Mouse (Mus musculus): ENCODE results near the gene 3110040M04Rik. TPM values are rescaled to one million over a fixed set of nuclear protein-coding genes. Genes with fewer than 3 reads are reported as not detected.
"Not testable (repeated sequence)": the region's sequence is repeated elsewhere in the genome, so short reads cannot be mapped to it uniquely, and the experiment has no call there.

3110040M04Rik gene
- polyA plus RNA-seq, 1 experiment from 2014 or later, result not detected

DNA sequence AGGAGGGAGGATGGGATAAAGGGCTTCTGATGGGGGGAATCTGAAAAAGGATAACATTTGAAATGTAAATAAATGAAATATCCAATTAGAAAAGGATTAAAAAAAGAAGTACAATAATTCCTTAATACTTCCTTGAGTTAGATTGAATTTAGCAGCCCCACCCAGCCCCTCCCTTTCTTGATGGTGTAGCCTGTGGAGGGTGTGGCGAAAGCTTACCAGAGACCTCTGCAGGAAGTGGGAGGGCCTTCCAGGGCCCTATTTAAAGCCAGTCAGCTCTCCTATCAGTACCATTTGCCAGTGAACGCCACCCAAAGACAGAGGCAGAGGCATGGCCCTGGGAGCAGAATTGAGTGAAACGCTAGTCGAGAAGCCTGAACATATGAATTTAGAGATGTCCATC lies 5.8 kb upstream of the 3110040M04Rik start, which contains the start of gene Gm47995:
Gene Gm47995 (plus strand): TSS at position 329 of the 400 bp plus-strand sequence.
- H3K27me3 ChIP-seq; H3K9me3 ChIP-seq; H3K4me3 ChIP-seq; H3K27ac ChIP-seq; H3K36me3 ChIP-seq; H3K4me2 ChIP-seq (replicated peaks); H3K4me1 ChIP-seq; H3K9ac ChIP-seq; ATAC-seq (ENCODE audit: insufficient number of reproducible peaks, insufficient read depth, low FRiP score, low TSS enrichment): not testable (repeated sequence)
- WGBS, result 90% methylated on average over 3 of the region's 4 CpGs

DNA sequence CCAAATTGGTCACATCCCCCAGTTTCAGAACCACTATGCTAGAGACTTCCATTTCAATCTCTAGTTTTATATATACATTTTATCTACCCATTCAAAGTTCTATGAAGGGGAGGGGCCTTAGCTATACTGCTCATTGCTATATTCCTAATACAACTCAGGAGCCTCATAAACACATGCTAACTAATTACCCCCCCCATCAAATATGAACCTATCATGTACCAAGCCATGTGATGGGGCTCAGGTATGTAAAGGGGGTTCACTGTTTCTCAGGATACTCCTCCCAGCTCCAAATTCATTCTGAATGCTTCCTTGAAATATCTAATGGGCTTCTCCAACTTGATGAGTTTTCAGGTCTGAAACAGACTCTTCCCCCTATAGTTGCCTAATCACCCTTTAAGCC lies 3.3 kb upstream of the 3110040M04Rik start:
- not testable (repeated sequence) for H3K4me1 ChIP-seq; H3K9ac ChIP-seq; H3K27ac ChIP-seq; H3K36me3 ChIP-seq; H3K4me2 ChIP-seq (replicated peaks); ATAC-seq (ENCODE audit: insufficient number of reproducible peaks, insufficient read depth, low FRiP score, low TSS enrichment); H3K9me3 ChIP-seq; H3K4me3 ChIP-seq; H3K27me3 ChIP-seq

DNA sequence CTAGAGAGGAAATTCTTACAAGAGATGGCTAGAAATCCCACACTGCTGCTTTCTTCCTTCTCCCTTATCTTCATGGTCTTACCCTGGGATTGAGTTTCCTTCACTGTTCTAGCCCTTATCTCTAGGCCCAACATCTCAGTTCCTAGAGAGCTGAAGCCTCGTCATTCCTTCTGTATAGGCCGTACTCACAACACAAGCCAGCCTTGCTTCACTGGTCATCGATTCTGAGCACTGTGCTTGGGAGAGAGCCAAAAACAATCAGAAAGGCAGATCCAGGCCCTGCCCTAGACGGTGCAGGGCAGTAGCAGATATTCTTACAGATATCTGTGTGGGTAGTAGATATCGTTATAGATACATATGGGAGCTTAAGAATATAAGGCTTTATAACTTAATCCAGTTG lies 1.1 kb upstream of the 3110040M04Rik start:
- not testable (repeated sequence) for H3K4me1 ChIP-seq; H3K27ac ChIP-seq; H3K9ac ChIP-seq; H3K36me3 ChIP-seq; ATAC-seq (ENCODE audit: insufficient number of reproducible peaks, insufficient read depth, low FRiP score, low TSS enrichment); H3K9me3 ChIP-seq; H3K4me2 ChIP-seq (replicated peaks); H3K27me3 ChIP-seq; H3K4me3 ChIP-seq
- WGBS, result 74% methylated on average over 3 of the region's 5 CpGs

DNA sequence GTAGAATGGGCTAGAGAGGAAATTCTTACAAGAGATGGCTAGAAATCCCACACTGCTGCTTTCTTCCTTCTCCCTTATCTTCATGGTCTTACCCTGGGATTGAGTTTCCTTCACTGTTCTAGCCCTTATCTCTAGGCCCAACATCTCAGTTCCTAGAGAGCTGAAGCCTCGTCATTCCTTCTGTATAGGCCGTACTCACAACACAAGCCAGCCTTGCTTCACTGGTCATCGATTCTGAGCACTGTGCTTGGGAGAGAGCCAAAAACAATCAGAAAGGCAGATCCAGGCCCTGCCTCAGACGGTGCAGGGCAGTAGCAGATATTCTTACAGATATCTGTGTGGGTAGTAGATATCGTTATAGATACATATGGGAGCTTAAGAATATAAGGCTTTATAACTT lies 4.6 kb downstream of the 3110040M04Rik start:
- not testable (repeated sequence) for H3K36me3 ChIP-seq; H3K27ac ChIP-seq; H3K9ac ChIP-seq; H3K27me3 ChIP-seq; H3K4me1 ChIP-seq; H3K4me3 ChIP-seq; H3K9me3 ChIP-seq; H3K4me2 ChIP-seq (replicated peaks); ATAC-seq (ENCODE audit: insufficient number of reproducible peaks, insufficient read depth, low FRiP score, low TSS enrichment)
- WGBS, result 76% methylated on average over 4 of the region's 5 CpGs

- H3K4me1 ChIP-seq; H3K36me3 ChIP-seq; H3K9ac ChIP-seq; ATAC-seq (ENCODE audit: insufficient number of reproducible peaks, insufficient read depth, low FRiP score, low TSS enrichment); H3K4me2 ChIP-seq (replicated peaks); H3K27ac ChIP-seq; H3K27me3 ChIP-seq; H3K4me3 ChIP-seq; H3K9me3 ChIP-seq: not testable (repeated sequence)
These were observed 5.0 kb downstream of the 3110040M04Rik start for GRCm38 (mm10) chr1:151208944-151209343.

- not testable (repeated sequence) for H3K9me3 ChIP-seq; H3K36me3 ChIP-seq; ATAC-seq (ENCODE audit: insufficient number of reproducible peaks, insufficient read depth, low FRiP score, low TSS enrichment); H3K27me3 ChIP-seq; H3K27ac ChIP-seq; H3K4me2 ChIP-seq (replicated peaks); H3K4me3 ChIP-seq; H3K4me1 ChIP-seq; H3K9ac ChIP-seq
- 86% methylated on average over 5 of the region's 8 CpGs for WGBS
These were observed 6.0 kb downstream of the 3110040M04Rik start, which contains the start of gene Gm47996 for GRCm38 (mm10) chr1:151209824-151210355. Gene Gm47996, plus strand, starts transcription at chr1:151210131.

- not testable (repeated sequence) for H3K4me3 ChIP-seq
- 90% methylated on average over 5 of the region's 5 CpGs for WGBS
These were observed 7.7 kb downstream of the 3110040M04Rik start for GRCm38 (mm10) chr1:151211666-151212065.

DNA sequence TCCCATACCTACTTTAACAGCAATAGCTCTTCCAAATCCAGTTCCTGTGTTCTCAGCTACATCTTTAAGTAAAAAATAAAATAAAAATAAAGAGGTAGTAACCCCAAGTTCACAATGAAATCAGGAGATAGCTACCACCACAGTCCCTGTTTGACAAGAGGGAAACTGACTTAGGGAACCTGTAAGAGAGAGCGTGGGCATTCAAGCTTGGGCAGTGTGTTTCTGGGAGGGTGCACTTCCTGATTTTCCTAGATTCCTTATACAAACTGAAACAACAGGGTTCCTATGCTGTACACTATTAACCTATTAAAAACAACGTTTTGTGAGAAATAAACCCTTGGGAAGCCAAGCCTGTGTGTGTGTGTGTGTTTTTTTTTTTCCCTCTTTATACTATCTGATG lies 10.9 kb downstream of the 3110040M04Rik start:
- Histone ChIP-seq H3K27me3 (no peaks in the 10 kb centered on the region), H3K36me3 (no peaks in the 10 kb centered on the region), H3K9ac (no peak overlapping the region), H3K4me2 (replicated peaks) (no peak overlapping the region), H3K4me3 (no peak overlapping the region), H3K27ac (no peak overlapping the region), H3K4me1 (no peaks in the 10 kb centered on the region), H3K9me3 (no peaks in the 10 kb centered on the region)
- 73% methylated on average over 2 of the region's 2 CpGs for WGBS
- no peak for ATAC-seq (ENCODE audit: insufficient number of reproducible peaks, insufficient read depth, low FRiP score, low TSS enrichment)

More at GRCm38 (mm10) chr1:151211666-151212065, 7.7 kb downstream of the 3110040M04Rik start:
- H3K4me1 ChIP-seq; H3K27ac ChIP-seq; H3K9ac ChIP-seq; ATAC-seq (ENCODE audit: insufficient number of reproducible peaks, insufficient read depth, low FRiP score, low TSS enrichment); H3K36me3 ChIP-seq; H3K4me2 ChIP-seq (replicated peaks); H3K9me3 ChIP-seq; H3K27me3 ChIP-seq: not testable (repeated sequence)

GRCm38 (mm10) chr1:151215985-151216384 lies 12.1 kb downstream of the 3110040M04Rik start:
- 73% methylated on average over 1 of the region's 1 CpGs for WGBS

GRCm38 (mm10) chr1:151216417-151216816 lies 12.5 kb downstream of the 3110040M04Rik start:
- Histone ChIP-seq H3K9me3 (no peaks in the 10 kb centered on the region), H3K27ac (no peak overlapping the region), H3K4me2 (replicated peaks) (no peak overlapping the region), H3K4me3 (no peak overlapping the region), H3K36me3 (no peaks in the 10 kb centered on the region), H3K9ac (no peak overlapping the region), H3K4me1 (no peaks in the 10 kb centered on the region), H3K27me3 (no peaks in the 10 kb centered on the region)
- WGBS, result 75% methylated on average over 3 of the region's 3 CpGs
- ATAC-seq (ENCODE audit: insufficient number of reproducible peaks, insufficient read depth, low FRiP score, low TSS enrichment), result no peak

More at GRCm38 (mm10) chr1:151215985-151216384, 12.1 kb downstream of the 3110040M04Rik start:
- H3K4me2 ChIP-seq (replicated peaks), result no peak overlapping the region
- no peaks in the 10 kb centered on the region for H3K9me3 ChIP-seq
- H3K9ac ChIP-seq, result no peak overlapping the region
- ATAC-seq (ENCODE audit: insufficient number of reproducible peaks, insufficient read depth, low FRiP score, low TSS enrichment), result no peak
- H3K4me1 ChIP-seq, result no peaks in the 10 kb centered on the region
- no peaks in the 10 kb centered on the region for H3K36me3 ChIP-seq
- H3K27ac ChIP-seq, result no peak overlapping the region
- no peaks in the 10 kb centered on the region for H3K27me3 ChIP-seq
- no peak overlapping the region for H3K4me3 ChIP-seq

GRCm38 (mm10) chr1:151219045-151219444 lies 15.1 kb downstream of the 3110040M04Rik start:
- Histone ChIP-seq H3K36me3 (no peaks in the 10 kb centered on the region), H3K4me1 (no peaks in the 10 kb centered on the region), H3K4me2 (replicated peaks) (no peak overlapping the region), H3K4me3 (no peak overlapping the region), H3K9ac (no peak overlapping the region), H3K27ac (no peak overlapping the region), H3K27me3 (no peaks in the 10 kb centered on the region), H3K9me3 (no peaks in the 10 kb centered on the region)
- ATAC-seq (ENCODE audit: insufficient number of reproducible peaks, insufficient read depth, low FRiP score, low TSS enrichment), result no peak
- WGBS, result 92% methylated on average over 5 of the region's 5 CpGs

- no peak for ATAC-seq (ENCODE audit: insufficient number of reproducible peaks, insufficient read depth, low FRiP score, low TSS enrichment)
These were observed 16.2 kb downstream of the 3110040M04Rik start for GRCm38 (mm10) chr1:151220098-151220497.

More at GRCm38 (mm10) chr1:151220098-151220497, 16.2 kb downstream of the 3110040M04Rik start:
- Histone ChIP-seq H3K9ac (no peak overlapping the region), H3K4me1 (no peaks in the 10 kb centered on the region), H3K4me2 (replicated peaks) (no peak overlapping the region), H3K9me3 (no peaks in the 10 kb centered on the region), H3K36me3 (no peaks in the 10 kb centered on the region), H3K4me3 (no peak overlapping the region), H3K27me3 (no peaks in the 10 kb centered on the region), H3K27ac (no peak overlapping the region)
- 65% methylated on average over 7 of the region's 7 CpGs for WGBS
